Mouse (Mus musculus): ENCODE measurements around the gene Spty2d1. TPM values are rescaled to one million over a fixed set of nuclear protein-coding genes. Genes with fewer than 3 reads are reported as not detected.
A peak's percentile ranks its signal among the peaks of the same experiment; 100 is the strongest.

The Spty2d1 gene
- polyA plus RNA-seq, 1 experiment from 2014 or later, result 14.7 TPM

DNA sequence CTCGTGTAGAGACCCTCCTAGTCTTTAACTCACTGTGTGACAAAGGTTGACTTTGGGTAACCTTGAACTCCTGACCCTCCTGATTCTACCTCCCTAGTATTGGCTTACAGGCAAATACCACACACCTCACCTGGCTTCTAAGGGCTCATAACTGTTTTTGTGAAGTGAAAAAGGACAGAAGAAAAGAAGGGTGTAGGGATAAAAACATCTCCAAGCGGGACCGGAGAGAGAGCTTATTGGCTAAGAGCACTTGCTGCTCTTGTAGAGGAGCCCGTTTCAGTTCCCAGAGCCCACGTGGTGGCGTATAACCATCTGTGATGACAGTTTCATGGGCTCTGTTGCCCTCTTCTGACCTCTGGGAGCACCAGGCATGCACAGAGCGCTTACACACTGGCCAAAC, 8.9 kb upstream of the Spty2d1 start:
- 77% methylated on average over 7 of the region's 7 CpGs for WGBS
- Histone ChIP-seq H3K27ac (no peak overlapping the region), H3K27me3 (0 out of 2 replicates have a peak, but pooled peaks cover 7% of the 10 kb centered on the region), H3K9ac (no peak overlapping the region), H3K4me3 (no peak overlapping the region), H3K4me2 (replicated peaks) (no peak overlapping the region), H3K9me3 (replicated peaks) (no peaks in the 10 kb centered on the region), H3K4me1 (peaks cover 5% of the 10 kb centered on the region), H3K36me3 (no peaks in the 10 kb centered on the region)
- ATAC-seq (ENCODE audit: low FRiP score), result no peak

DNA sequence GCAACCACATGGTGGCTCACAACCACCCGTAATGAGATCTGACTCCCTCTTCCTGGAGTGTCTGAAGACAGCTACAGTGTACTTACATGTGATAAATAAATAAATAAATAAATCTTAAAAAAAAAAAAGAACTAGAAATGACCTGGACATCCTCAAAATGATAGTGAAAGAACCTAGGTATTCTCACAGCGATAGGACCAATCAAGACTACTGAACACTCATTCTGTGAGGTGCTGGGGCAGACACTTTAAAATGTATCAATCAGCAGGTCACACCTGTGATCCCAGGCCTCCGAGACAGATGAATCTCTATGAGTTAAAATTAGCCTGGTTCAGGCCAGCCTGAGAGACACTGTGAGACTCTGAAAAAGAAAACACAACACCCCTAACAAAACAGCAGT, 8.4 kb upstream of the Spty2d1 start:
- no peaks in the 10 kb centered on the region for H3K36me3 ChIP-seq
- no peak overlapping the region for H3K27ac ChIP-seq
- 0 out of 2 replicates have a peak, but pooled peaks cover 7% of the 10 kb centered on the region for H3K27me3 ChIP-seq
- peaks cover 5% of the 10 kb centered on the region for H3K4me1 ChIP-seq
- 74% methylated on average over 3 of the region's 3 CpGs for WGBS
- ATAC-seq (ENCODE audit: low FRiP score), result no peak
- H3K9me3 ChIP-seq (replicated peaks), result no peaks in the 10 kb centered on the region
- no peak overlapping the region for H3K9ac ChIP-seq
- H3K4me2 ChIP-seq (replicated peaks), result no peak overlapping the region
- no peak overlapping the region for H3K4me3 ChIP-seq

DNA sequence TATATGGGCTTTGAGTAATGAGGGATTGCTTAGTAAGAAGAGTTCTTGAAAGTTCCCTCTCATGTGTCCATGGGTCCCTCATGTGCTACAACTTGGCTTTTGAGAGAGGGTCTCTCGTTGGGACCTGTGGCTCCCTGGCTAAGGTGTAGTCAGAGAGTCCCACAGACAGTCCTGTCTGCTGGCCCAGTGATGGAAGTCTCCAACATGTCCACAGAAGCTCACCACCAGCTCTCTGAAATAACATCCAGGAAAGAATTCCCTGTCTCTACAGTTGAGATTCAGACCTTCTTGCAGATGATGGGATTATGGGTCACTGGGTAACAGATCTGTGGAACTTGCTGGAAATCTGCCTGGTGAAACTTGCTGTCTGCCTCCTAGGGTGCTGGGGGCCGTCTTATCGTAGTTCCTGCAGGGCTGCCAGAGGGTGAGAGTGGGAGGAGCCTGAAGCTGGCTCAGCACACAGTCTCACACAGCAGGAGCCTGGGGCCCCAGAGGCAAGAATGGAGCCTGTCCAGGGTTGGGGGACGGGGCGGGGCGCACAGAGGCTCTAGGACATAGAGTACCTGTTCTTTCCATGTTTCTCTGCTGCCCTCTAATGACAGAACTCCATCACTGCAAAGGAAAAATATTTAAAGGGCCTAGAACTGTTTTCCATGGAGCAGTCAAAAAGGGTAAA, 7.3 kb upstream of the Spty2d1 start:
- Histone ChIP-seq H3K27me3 (0 out of 2 replicates have a peak, but pooled peaks cover 1% of the 10 kb centered on the region), H3K9ac (no peak overlapping the region), H3K27ac (no peak overlapping the region), H3K4me3 (no peak overlapping the region), H3K4me2 (replicated peaks) (peak overlapping the region; percentile 45), H3K9me3 (replicated peaks) (no peaks in the 10 kb centered on the region), H3K36me3 (no peaks in the 10 kb centered on the region), H3K4me1 (peaks cover 5% of the 10 kb centered on the region)
- 12% methylated on average over 6 of the region's 6 CpGs for WGBS
- peak; percentile 96 for ATAC-seq (ENCODE audit: low FRiP score)

DNA sequence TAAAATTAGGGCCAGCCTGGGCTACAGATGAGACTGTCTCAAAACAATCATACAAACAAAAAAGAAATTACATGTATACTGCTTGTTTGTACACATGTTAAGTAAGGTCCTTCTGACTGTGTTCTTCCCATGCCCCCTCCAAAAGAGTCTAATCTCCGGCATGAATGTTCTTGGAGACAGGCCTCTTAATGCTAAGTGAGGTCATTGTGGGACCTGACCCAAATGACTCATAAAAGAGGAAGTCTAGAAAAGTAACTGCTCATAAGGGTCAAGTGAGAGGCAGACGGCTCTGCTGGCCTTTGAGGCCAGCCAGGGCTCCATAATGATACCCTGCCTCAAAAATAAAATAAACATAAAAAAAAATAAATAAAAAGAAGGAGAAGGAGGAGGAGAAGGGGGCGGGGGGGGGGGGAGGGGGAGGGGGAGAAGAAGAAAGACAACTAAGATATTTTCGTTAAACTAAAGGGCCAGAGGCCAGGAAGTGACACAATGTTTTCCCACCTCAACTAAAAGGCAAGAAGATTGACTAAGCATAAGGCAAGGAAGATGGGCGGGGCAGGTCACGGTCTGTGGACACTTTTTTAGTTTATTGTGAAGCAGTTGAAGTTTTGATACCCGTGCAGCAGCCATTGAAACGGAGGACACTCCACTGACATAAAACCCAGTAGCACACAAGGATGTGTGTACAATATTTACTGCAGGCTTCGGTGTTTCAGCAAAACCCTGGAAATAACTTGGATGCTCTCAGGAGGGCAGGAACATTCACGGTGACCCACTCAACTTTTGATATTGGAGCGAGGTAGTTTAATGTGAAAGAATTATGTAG, 6.6 kb upstream of the Spty2d1 start:
- Histone ChIP-seq H3K27ac (no peak overlapping the region), H3K9ac (no peak overlapping the region), H3K4me3 (no peak overlapping the region), H3K9me3 (replicated peaks) (no peaks in the 10 kb centered on the region), H3K36me3 (no peaks in the 10 kb centered on the region), H3K4me2 (replicated peaks) (no peak overlapping the region), H3K4me1 (peaks cover 6% of the 10 kb centered on the region), H3K27me3 (no peaks in the 10 kb centered on the region)
- 59% methylated on average over 10 of the region's 11 CpGs for WGBS
- ATAC-seq (ENCODE audit: low FRiP score), result no peak

DNA sequence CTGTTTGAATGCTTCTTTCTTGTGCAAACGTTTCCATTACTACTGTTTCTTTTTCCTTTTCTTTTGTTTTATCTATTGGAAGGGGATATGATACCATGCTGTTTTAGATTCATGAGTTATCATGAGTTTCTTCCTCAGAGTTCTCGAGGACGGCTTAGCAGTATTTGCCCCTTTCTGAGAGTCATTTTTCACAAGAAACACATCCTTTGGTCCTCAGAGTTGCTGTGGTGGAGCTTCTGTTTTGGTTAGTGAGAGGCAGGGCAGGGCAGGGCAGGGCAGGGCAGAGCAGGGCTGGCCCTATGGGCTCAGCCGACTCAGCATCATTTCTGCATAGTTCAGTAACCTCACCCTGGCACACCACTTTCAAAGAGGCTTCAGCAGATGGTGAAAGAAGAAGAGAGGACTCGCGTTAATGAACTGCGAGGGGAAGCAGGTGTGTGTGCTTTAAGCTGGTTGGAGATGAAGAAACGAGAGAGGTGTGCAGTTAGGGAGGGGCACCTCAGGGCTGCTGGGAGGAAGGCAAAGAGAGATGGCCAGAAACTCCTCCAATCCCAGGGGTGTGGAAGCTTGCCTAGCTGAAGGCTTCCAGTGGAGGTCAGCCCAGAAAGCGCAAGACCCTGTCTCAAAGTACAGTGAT, 5.0 kb upstream of the Spty2d1 start:
- 45% methylated on average over 9 of the region's 9 CpGs for WGBS
- H3K36me3 ChIP-seq, result no peaks in the 10 kb centered on the region
- no peaks in the 10 kb centered on the region for H3K9me3 ChIP-seq (replicated peaks)
- ATAC-seq (ENCODE audit: low FRiP score), result no peak
- no peak overlapping the region for H3K4me2 ChIP-seq (replicated peaks)
- no peaks in the 10 kb centered on the region for H3K27me3 ChIP-seq
- H3K27ac ChIP-seq, result no peak overlapping the region
- H3K4me3 ChIP-seq, result no peak overlapping the region
- H3K4me1 ChIP-seq, result peaks cover 15% of the 10 kb centered on the region
- 0 out of 2 replicates have a peak overlapping the region, but pooled peaks have one; percentile 27 for H3K9ac ChIP-seq

DNA sequence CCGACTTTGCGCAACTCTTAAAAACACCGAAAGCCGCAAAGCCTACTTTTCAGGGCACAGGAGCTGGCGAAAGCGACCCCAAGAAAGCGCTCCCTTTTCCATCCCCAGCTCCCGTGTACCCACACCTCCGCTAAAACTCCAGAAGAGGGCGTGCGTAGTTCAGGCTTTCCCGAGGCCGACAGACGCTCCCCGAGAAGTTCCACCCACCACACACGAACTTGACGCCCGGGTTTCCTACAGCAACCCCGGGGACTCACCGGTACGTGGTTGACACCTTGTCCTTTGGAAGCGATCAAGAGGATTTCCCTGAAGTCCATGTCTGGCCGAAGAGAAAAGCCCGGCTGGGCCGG, 418 bp downstream of the Spty2d1 start:
- peak overlapping the region; percentile 89 for H3K4me2 ChIP-seq (replicated peaks)
- H3K4me1 ChIP-seq, result peaks cover 36% of the 10 kb centered on the region
- H3K27ac ChIP-seq, result peak overlapping the region; percentile 88
- peak; percentile 71 for ATAC-seq (ENCODE audit: low FRiP score)
- H3K9me3 ChIP-seq (replicated peaks), result no peaks in the 10 kb centered on the region
- under 1% methylated on average over 25 of the region's 25 CpGs for WGBS
- H3K27me3 ChIP-seq, result no peaks in the 10 kb centered on the region
- peak overlapping the region; percentile 76 for H3K9ac ChIP-seq
- peak overlapping the region; percentile 66 for H3K4me3 ChIP-seq
- H3K36me3 ChIP-seq, result no peaks in the 10 kb centered on the region

DNA sequence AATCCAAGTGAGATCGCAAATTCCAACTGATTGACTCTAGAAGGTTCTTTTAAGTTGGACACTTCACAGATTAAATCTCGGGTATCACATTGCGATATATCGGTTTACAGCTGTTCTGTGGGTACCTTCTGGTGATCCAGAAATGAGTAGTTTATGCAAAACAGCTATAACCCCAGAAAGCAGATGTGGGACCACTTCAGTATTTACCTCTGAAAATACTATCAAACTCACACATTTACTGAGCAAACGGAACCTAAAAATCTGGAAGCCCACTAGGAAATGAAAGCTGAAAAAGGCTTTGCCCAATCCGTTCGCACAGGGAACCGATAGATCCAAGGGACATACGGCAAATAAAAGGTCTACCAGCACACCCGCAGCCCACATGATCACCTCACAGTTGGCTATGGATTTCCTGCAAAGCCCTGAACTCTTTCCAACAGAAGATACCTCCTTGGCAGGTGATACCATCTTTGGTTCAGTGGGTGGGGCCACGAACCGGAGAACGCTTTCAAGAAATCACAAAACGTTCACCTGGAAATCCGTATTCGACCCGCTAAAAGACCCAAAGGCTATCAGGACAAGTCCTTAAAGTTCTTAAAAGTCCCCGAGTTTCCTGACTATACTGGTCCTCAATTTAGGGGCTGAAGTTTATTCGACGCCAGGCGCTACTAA, 966 bp downstream of the Spty2d1 start:
- peak overlapping the region; percentile 66 for H3K4me3 ChIP-seq
- H3K4me1 ChIP-seq, result peaks cover 40% of the 10 kb centered on the region
- no peak for ATAC-seq (ENCODE audit: low FRiP score)
- H3K9me3 ChIP-seq (replicated peaks), result no peaks in the 10 kb centered on the region
- H3K36me3 ChIP-seq, result no peaks in the 10 kb centered on the region
- WGBS, result 23% methylated on average over 21 of the region's 21 CpGs
- H3K27ac ChIP-seq, result peak overlapping the region; percentile 88
- H3K9ac ChIP-seq, result peak overlapping the region; percentile 76
- H3K27me3 ChIP-seq, result no peaks in the 10 kb centered on the region
- peak overlapping the region; percentile 89 for H3K4me2 ChIP-seq (replicated peaks)

DNA sequence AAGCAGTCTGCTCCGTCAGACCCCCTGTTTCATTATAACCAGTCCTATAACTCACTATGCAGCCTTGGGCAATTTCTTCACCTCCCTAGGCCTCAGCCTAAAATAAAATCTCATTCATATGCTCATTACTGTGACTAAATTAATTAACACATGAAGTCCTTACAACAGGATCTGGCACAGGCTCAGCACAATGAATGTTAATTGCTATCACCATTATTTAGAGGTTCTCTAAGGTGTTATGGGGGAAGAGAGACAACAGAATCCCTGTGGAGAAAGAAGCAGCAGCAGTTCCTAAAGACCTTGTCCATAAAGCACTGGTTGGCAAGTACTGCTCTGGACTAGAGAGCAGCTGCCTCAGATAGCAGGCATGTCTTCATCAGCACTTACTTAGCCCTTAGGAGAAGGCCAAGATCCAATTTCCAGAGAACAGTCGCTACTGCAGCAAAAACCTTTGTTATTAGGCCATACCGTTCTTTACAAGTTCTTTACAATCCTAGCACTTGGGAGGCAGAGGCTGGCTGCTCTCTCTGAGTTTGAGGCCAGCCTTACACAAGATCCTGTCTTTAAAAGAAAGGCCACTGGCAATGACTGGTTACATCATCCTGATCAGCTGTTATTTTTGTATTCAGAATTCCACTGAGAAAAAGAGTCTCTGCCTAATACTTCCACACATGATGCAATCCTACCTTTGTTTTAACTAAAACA, 4.6 kb downstream of the Spty2d1 start:
- no peak overlapping the region for H3K4me3 ChIP-seq
- peak overlapping the region; percentile 27; the same call in 1 of the 2 replicates for H3K9ac ChIP-seq
- H3K27me3 ChIP-seq, result no peaks in the 10 kb centered on the region
- no peak for ATAC-seq (ENCODE audit: low FRiP score)
- peak overlapping the region; percentile 40; the same call in 1 of the 2 replicates for H3K27ac ChIP-seq
- peaks cover 7% of the 10 kb centered on the region; the same call in 1 of the 2 replicates for H3K36me3 ChIP-seq
- H3K4me2 ChIP-seq (replicated peaks), result no peak overlapping the region
- peaks cover 41% of the 10 kb centered on the region for H3K4me1 ChIP-seq
- WGBS, result 28% methylated on average over 3 of the region's 3 CpGs
- no peaks in the 10 kb centered on the region for H3K9me3 ChIP-seq (replicated peaks)

DNA sequence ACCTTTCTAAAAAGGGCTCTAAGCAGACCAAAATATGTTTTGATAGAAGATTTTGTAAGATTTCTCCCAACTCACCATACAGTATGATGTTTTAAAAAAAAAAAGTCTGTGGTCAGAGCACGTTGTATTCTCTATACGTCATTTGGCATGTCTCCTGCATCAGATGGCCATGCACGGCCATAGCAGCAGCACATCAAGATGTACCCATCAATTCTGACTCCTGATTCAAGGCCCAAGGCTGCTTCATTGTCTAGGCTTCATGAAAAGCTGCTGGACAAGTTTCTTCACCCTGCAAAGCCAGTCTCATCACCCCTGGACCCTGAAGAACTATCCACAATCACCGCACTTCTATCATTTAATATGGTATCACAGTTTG, 6.3 kb downstream of the Spty2d1 start:
- no peaks in the 10 kb centered on the region for H3K9me3 ChIP-seq (replicated peaks)
- 68% methylated on average over 4 of the region's 4 CpGs for WGBS
- H3K4me3 ChIP-seq, result no peak overlapping the region
- no peaks in the 10 kb centered on the region for H3K27me3 ChIP-seq
- ATAC-seq (ENCODE audit: low FRiP score), result no peak
- peaks cover 23% of the 10 kb centered on the region for H3K36me3 ChIP-seq
- H3K27ac ChIP-seq, result no peak overlapping the region
- H3K9ac ChIP-seq, result no peak overlapping the region
- H3K4me2 ChIP-seq (replicated peaks), result no peak overlapping the region
- H3K4me1 ChIP-seq, result peaks cover 35% of the 10 kb centered on the region

DNA sequence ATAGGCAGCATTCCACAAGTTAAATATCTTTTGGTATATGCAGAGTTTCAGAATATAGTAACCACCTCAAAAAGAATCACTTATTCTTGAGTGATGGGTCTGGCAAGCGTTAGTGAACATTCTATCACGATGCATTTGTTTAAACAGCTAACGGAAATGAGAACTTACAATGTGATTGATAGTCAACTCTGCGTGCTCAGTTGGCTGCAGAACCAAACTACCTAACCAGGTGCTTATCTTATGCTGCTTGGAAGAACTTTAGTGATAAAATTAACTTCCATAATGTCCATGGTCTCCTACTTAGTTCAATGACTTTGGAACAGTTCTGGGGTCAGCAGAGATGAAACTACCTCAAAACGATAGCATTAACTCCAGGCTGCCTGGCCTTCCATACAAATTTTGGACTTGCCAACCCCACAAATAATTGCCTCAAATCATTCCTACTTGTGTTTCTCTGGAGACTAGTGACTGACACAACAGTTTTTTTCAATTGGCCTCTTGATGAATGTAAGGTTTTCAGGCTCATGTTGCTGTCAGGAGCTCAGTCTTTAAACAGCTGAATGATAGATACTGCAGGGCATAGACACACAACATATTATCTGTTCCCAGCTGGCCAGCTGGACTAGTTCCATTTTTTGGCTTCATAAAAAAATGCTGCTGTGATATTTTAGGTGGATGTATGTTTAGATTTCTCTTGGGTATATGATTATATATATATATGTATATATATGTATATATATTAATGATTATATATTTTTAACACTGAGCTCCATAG, 6.9 kb downstream of the Spty2d1 start:
- ATAC-seq (ENCODE audit: low FRiP score), result no peak
- Histone ChIP-seq H3K36me3 (peaks cover 25% of the 10 kb centered on the region), H3K4me2 (replicated peaks) (no peak overlapping the region), H3K9me3 (replicated peaks) (no peaks in the 10 kb centered on the region), H3K27me3 (no peaks in the 10 kb centered on the region), H3K4me3 (no peak overlapping the region), H3K27ac (no peak overlapping the region), H3K4me1 (peaks cover 32% of the 10 kb centered on the region), H3K9ac (no peak overlapping the region)
- WGBS, result 83% methylated on average over 5 of the region's 5 CpGs

DNA sequence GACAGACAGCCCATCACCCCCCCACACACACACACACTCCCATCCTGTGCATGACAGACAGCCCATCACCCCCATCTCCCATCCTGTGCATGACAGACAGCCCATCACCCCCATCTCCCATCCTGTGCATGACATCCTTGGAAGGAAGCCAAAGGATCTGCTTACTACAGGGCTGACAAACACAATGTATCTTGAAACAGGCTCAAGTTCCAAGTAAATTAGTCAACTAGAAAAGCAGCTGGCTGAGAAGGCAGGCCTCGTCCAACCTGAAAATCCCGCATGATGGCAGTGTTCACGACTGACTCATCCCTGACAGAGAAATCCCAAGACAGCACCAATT, 7.6 kb downstream of the Spty2d1 start:
- no peak overlapping the region for H3K4me2 ChIP-seq (replicated peaks)
- no peaks in the 10 kb centered on the region for H3K9me3 ChIP-seq (replicated peaks)
- H3K27ac ChIP-seq, result no peak overlapping the region
- no peak overlapping the region for H3K9ac ChIP-seq
- H3K27me3 ChIP-seq, result no peaks in the 10 kb centered on the region
- no peak overlapping the region for H3K4me3 ChIP-seq
- peak; percentile 71; the same call in 1 of the 2 replicates for ATAC-seq (ENCODE audit: low FRiP score)
- H3K36me3 ChIP-seq, result peaks cover 32% of the 10 kb centered on the region
- H3K4me1 ChIP-seq, result peaks cover 32% of the 10 kb centered on the region
- WGBS, result 51% methylated on average over 3 of the region's 3 CpGs

Measured in hindbrain, embryonic 12.5 days (tissue).